Mouse (Mus musculus): ENCODE results near the gene Dpf3. TPM values are rescaled to one million over a fixed set of nuclear protein-coding genes. Genes with fewer than 3 reads are reported as not detected.

Dpf3 gene
- polyA plus RNA-seq, 1 experiment from 2014 or later: not detected

GRCm38 (mm10) chr12:83514216-83514615 lies 26.7 kb upstream of the Dpf3 start:
- no peaks in the 10 kb centered on the region for H3K79me2 ChIP-seq (ENCODE audit: inconsistent target)
- H3K36me3 ChIP-seq (ENCODE audit: inconsistent target): no peaks in the 10 kb centered on the region
- WGBS (ENCODE audit: missing documents): 78% methylated on average over 4 of the region's 4 CpGs
- H3K4me3 ChIP-seq (ENCODE audit: inconsistent target): no peak overlapping the region
- no peak overlapping the region for H3K27ac ChIP-seq

DNA sequence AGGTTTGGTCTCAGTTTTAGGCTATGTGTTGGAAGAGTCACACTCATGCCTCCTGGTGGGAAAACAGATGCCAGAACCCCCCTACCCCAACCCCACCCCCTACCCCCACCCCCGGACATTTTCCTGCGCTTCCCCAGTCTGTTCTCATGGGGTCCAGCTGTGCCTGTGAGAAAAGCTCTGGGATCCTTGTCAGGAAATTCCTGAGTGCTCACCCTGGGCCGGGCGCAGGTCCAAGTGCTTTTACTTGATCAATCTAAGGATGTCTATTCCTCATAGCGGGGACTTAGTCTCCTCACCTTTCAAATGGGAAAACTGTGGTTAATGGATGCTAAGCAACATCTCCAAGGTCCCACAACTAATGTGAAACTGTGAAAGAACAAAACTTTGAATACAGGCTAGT lies 25.7 kb upstream of the Dpf3 start:
- no peaks in the 10 kb centered on the region for H3K79me2 ChIP-seq (ENCODE audit: inconsistent target)
- no peak overlapping the region for H3K27ac ChIP-seq
- H3K36me3 ChIP-seq (ENCODE audit: inconsistent target): no peaks in the 10 kb centered on the region
- 85% methylated on average over 4 of the region's 5 CpGs for WGBS (ENCODE audit: missing documents)
- H3K4me3 ChIP-seq (ENCODE audit: inconsistent target): no peak overlapping the region

GRCm38 (mm10) chr12:83512783-83513182 lies 25.3 kb upstream of the Dpf3 start:
- no peak overlapping the region for H3K4me3 ChIP-seq (ENCODE audit: inconsistent target)
- H3K36me3 ChIP-seq (ENCODE audit: inconsistent target): no peaks in the 10 kb centered on the region
- no peak overlapping the region for H3K27ac ChIP-seq
- 47% methylated on average over 4 of the region's 4 CpGs for WGBS (ENCODE audit: missing documents)
- H3K79me2 ChIP-seq (ENCODE audit: inconsistent target): no peaks in the 10 kb centered on the region

GRCm38 (mm10) chr12:83510586-83510985 lies 23.1 kb upstream of the Dpf3 start:
- Histone ChIP-seq H3K4me3 (ENCODE audit: inconsistent target) (no peak overlapping the region), H3K79me2 (ENCODE audit: inconsistent target) (no peaks in the 10 kb centered on the region), H3K27ac (no peak overlapping the region), H3K36me3 (ENCODE audit: inconsistent target) (no peaks in the 10 kb centered on the region)
- 77% methylated on average over 5 of the region's 5 CpGs for WGBS (ENCODE audit: missing documents)

DNA sequence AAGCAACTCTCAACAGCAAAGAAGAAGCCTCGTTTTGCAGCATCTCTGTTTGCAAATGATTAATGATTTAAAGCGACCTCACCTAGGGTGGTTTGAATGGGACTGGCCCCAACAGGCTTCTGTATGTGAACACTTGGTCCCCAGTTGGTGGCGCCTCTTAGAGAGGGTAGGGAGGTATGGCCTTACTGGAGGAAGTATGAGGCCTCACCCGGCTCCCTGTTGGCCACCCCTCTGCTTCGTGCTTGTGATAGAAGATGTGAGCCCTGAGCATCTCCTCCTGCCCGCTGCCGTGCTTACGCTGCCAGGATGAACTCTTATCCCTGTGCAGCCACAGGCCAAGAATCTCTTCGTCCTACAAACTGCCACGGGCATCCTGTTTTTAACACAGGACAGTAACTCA lies 19.0 kb upstream of the Dpf3 start:
- Histone ChIP-seq H3K36me3 (ENCODE audit: inconsistent target) (no peaks in the 10 kb centered on the region), H3K79me2 (ENCODE audit: inconsistent target) (no peaks in the 10 kb centered on the region), H3K4me3 (ENCODE audit: inconsistent target) (no peak overlapping the region), H3K27ac (no peak overlapping the region)
- WGBS (ENCODE audit: missing documents): 85% methylated on average over 10 of the region's 10 CpGs

- no peak overlapping the region for H3K27ac ChIP-seq
- WGBS (ENCODE audit: missing documents): 7% methylated on average over 9 of the region's 9 CpGs
- no peaks in the 10 kb centered on the region for H3K36me3 ChIP-seq (ENCODE audit: inconsistent target)
- H3K4me3 ChIP-seq (ENCODE audit: inconsistent target): no peak overlapping the region
- H3K79me2 ChIP-seq (ENCODE audit: inconsistent target): no peaks in the 10 kb centered on the region
Measured at GRCm38 (mm10) chr12:83502190-83502589, 14.7 kb upstream of the Dpf3 start.

DNA sequence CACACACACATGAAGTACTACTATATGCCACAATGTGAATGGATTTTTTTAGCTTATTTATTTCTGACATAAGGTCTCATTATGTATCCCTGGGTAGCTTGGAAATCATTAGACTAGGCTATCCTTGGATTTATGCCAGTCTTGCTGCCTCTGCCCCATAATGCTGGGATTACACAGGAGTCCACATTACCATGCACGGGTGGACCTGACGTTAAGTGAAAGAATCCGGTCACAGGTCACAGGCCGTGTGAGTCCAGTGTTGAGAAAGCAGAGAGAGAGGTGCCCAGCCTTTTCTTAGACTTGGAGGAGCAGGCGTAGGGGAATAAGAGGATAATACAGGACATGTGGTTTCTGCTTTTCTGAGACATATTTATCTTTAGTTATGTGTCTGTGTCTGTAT lies 11.7 kb upstream of the Dpf3 start:
- Histone ChIP-seq H3K4me3 (ENCODE audit: inconsistent target) (no peak overlapping the region), H3K27ac (no peak overlapping the region), H3K79me2 (ENCODE audit: inconsistent target) (no peaks in the 10 kb centered on the region), H3K36me3 (ENCODE audit: inconsistent target) (no peaks in the 10 kb centered on the region)
- 80% methylated on average over 5 of the region's 5 CpGs for WGBS (ENCODE audit: missing documents)

- H3K36me3 ChIP-seq (ENCODE audit: inconsistent target): no peaks in the 10 kb centered on the region
- H3K79me2 ChIP-seq (ENCODE audit: inconsistent target): no peaks in the 10 kb centered on the region
- 86% methylated on average over 3 of the region's 3 CpGs for WGBS (ENCODE audit: missing documents)
- no peak overlapping the region for H3K27ac ChIP-seq
- no peak overlapping the region for H3K4me3 ChIP-seq (ENCODE audit: inconsistent target)
Measured at GRCm38 (mm10) chr12:83497959-83498358, 10.4 kb upstream of the Dpf3 start.

GRCm38 (mm10) chr12:83496736-83497135 lies 9.2 kb upstream of the Dpf3 start:
- H3K79me2 ChIP-seq (ENCODE audit: inconsistent target): no peaks in the 10 kb centered on the region
- WGBS (ENCODE audit: missing documents): 94% methylated on average over 6 of the region's 6 CpGs
- H3K4me3 ChIP-seq (ENCODE audit: inconsistent target): no peak overlapping the region

GRCm38 (mm10) chr12:83496336-83496735 lies 8.8 kb upstream of the Dpf3 start:
- Histone ChIP-seq H3K79me2 (ENCODE audit: inconsistent target) (no peaks in the 10 kb centered on the region), H3K36me3 (ENCODE audit: inconsistent target) (no peaks in the 10 kb centered on the region), H3K4me3 (ENCODE audit: inconsistent target) (no peak overlapping the region), H3K27ac (no peak overlapping the region)
- 92% methylated on average over 4 of the region's 4 CpGs for WGBS (ENCODE audit: missing documents)

More at GRCm38 (mm10) chr12:83496736-83497135, 9.2 kb upstream of the Dpf3 start:
- Histone ChIP-seq H3K36me3 (ENCODE audit: inconsistent target) (no peaks in the 10 kb centered on the region), H3K27ac (no peak overlapping the region)

DNA sequence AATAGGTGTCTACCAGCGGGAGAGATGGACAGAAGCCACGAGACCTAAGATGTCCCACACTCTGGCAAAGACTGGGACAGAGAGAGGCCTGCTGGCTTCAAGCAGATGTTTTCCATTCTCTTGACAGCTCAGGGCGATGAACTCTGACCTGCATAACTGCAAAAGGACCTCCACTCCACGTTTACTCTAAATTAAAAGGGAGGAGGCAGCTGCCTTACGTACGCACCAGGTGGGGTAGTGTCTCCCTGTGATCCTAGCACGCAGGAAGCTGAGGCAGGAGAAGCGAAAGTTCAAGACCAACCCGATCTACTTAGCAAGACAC lies 8.4 kb upstream of the Dpf3 start:
- WGBS (ENCODE audit: missing documents): 80% methylated on average over 8 of the region's 9 CpGs
- Histone ChIP-seq H3K79me2 (ENCODE audit: inconsistent target) (no peaks in the 10 kb centered on the region), H3K4me3 (ENCODE audit: inconsistent target) (no peak overlapping the region), H3K27ac (no peak overlapping the region), H3K36me3 (ENCODE audit: inconsistent target) (no peaks in the 10 kb centered on the region)

DNA sequence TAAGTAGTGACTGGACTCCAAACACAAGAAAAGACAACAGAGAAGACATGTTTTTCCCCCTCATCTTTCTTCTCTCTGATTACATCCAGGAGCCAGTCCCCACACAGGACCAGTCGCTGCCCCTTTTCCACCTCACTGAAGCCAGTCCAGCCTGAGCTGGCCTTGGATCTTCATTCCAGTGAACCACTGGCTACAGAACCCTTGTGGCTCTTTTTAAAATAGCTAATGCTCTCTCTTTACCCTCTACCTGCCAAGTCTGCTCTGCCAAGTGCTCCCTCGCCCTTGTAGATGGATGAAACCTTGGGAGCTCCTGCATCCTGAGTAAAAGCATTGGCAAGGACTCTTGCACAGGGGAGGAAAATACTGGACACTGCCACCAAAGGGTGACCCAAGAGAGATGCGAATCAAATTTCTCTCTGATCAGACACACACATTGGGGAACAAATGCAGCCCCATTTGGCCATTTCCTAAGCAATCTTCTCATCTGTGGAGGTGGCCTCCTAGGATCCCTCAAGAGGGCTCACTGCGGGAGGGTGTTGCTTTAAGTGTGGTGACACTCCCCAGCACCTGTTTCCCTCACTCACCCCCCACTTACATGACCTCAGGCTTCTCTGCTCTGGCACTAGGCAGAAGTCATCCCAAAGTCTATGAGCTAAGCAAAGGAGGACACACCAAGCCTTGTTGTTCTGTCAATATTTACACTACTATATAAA lies 7.9 kb upstream of the Dpf3 start:
- Histone ChIP-seq H3K4me3 (ENCODE audit: inconsistent target) (no peak overlapping the region), H3K79me2 (ENCODE audit: inconsistent target) (no peaks in the 10 kb centered on the region), H3K36me3 (ENCODE audit: inconsistent target) (no peaks in the 10 kb centered on the region), H3K27ac (no peak overlapping the region)
- 89% methylated on average over 3 of the region's 4 CpGs for WGBS (ENCODE audit: missing documents)

GRCm38 (mm10) chr12:83494196-83494595 lies 6.7 kb upstream of the Dpf3 start:
- no peaks in the 10 kb centered on the region for H3K79me2 ChIP-seq (ENCODE audit: inconsistent target)
- no peaks in the 10 kb centered on the region for H3K36me3 ChIP-seq (ENCODE audit: inconsistent target)
- no peak overlapping the region for H3K4me3 ChIP-seq (ENCODE audit: inconsistent target)
- WGBS (ENCODE audit: missing documents): 82% methylated on average over 9 of the region's 9 CpGs
- H3K27ac ChIP-seq: no peak overlapping the region

- Histone ChIP-seq H3K79me2 (ENCODE audit: inconsistent target) (no peaks in the 10 kb centered on the region), H3K27ac (no peak overlapping the region), H3K4me3 (ENCODE audit: inconsistent target) (no peak overlapping the region), H3K36me3 (ENCODE audit: inconsistent target) (no peaks in the 10 kb centered on the region)
- WGBS (ENCODE audit: missing documents): 88% methylated on average over 3 of the region's 3 CpGs
Measured at GRCm38 (mm10) chr12:83492808-83493207, 5.3 kb upstream of the Dpf3 start.

- 50% methylated on average over 1 of the region's 1 CpGs for WGBS (ENCODE audit: missing documents)
- no peaks in the 10 kb centered on the region for H3K79me2 ChIP-seq (ENCODE audit: inconsistent target)
- no peak overlapping the region for H3K4me3 ChIP-seq (ENCODE audit: inconsistent target)
- no peak overlapping the region for H3K27ac ChIP-seq
- H3K36me3 ChIP-seq (ENCODE audit: inconsistent target): no peaks in the 10 kb centered on the region
Measured at GRCm38 (mm10) chr12:83491609-83492008, 4.1 kb upstream of the Dpf3 start.

GRCm38 (mm10) chr12:83489748-83490147 lies 2.2 kb upstream of the Dpf3 start:
- Histone ChIP-seq H3K27ac (no peak overlapping the region), H3K4me3 (ENCODE audit: inconsistent target) (no peak overlapping the region), H3K79me2 (ENCODE audit: inconsistent target) (no peaks in the 10 kb centered on the region), H3K36me3 (ENCODE audit: inconsistent target) (no peaks in the 10 kb centered on the region)
- WGBS (ENCODE audit: missing documents): 38% methylated on average over 2 of the region's 2 CpGs

Measured in macrophage (primary cell).